Mouse (Mus musculus) colon, adult 2 months (tissue): Measurements from ENCODE around the gene Cer1. TPM values are rescaled to one million over a fixed set of nuclear protein-coding genes. Genes with fewer than 3 reads are reported as not detected.

Source experiments
- polyA plus RNA-seq: library from polyadenylated mRNA; depleted of rRNA; stranded (reverse); fragments of >200 nt; gene quantifications from 2 replicates; pipeline ENCODE4 v1.2.3, GENCODE M21; 2012; rRNA removed

Gene Cer1
- not detected in 2 replicates for polyA plus RNA-seq

DNA sequence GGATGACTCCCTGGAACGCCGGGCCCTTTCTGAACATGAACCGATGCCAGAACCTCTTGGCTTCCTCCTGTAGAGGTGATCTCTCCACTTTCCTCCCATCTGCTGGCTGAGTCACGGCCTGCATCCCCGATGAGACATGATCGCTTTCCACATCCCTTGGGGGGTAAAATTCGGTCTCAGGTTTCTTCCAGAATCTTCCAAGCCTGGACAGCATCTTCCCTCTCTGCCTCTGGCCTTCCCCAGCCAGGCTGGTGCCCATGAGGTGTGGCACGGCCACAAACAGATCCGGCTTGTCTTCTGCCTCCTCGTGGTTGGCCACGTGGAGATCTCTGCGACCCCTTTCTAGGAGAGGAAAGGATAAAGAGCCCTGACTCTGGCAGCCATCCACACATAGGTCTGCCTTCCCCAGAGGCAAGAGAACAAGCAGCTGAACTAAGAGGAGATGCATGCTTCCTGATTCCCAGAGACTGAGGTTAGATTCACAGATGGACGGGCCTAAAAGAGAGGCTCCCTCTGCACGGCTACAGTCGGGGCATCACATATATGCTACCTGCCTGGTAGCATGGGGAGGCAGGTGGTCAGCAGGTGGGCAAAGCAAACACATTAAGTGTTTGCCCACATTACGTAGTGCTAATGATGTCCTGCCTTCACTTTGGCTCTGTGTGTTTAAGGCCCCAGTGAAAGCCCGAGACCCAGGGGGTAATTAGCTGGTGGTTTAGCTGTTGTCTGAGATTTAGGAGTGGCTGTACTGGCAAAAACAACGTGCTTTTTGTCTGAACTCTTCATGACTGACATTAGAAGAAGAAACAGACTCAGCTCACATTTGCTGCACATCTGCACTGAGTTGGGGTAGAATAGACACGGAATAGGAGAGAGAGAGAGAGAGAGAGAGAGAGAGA lies at the start of gene Cer1:
Gene Cer1 (minus strand): TSS at position 513 of the 899 bp plus-strand sequence.

GRCm38 (mm10) chr4:82859131-82860125 lies 25.5 kb downstream of the Cer1 start, which contains the start of gene Zdhhc21:
Gene Zdhhc21, minus strand, starts transcription at chr4:82859958.

Other genes with a start within 250 kb of the Cer1 start
- gene Nfib, start 179.4 kb downstream of the Cer1 start, polyA plus RNA-seq, result 8.4 and 8.9 TPM in 2 replicates
- gene Zdhhc21, start 25.2 kb downstream of the Cer1 start, polyA plus RNA-seq, result 2.8 and 5.0 TPM in 2 replicates
- 0.30 and 0.66 TPM in 2 replicates for gene Frem1, start 167.2 kb upstream of the Cer1 start, polyA plus RNA-seq